Mouse (Mus musculus): ENCODE data around the gene Ppp1r3d.

- TF ChIP-seq EP300 (IDR thresholded peaks at IDR 0.05; ENCODE audit: low read depth) (no peak), CTCF (IDR thresholded peaks at IDR 0.05; ENCODE audit: low read depth) (no peak)
Observed at GRCm38 (mm10) chr2:178416970-178417369, 2.7 kb upstream of the Ppp1r3d start.

Data from liver, postnatal 0 days (tissue).